In genomic region chr17:33940206-33940805, GRCm38 (mm10) we compare ENCODE assay signal across 8 mouse cellular contexts. TPM values are rescaled to one million over a fixed set of nuclear protein-coding genes. Genes with fewer than 3 reads are reported as not detected.
DNase-seq lines count a peak whose midpoint lies in the region; ATAC-seq and TF ChIP-seq lines count a peak whose summit lies in the region.

TSS of gene Pfdn6 (minus strand) at chr17:33940343.
TSS of gene Wdr46 (plus strand) at chr17:33940660.

- peaks cover 63% of the 10 kb centered on the region for H3K4me1 ChIP-seq in G1E (ENCODE audit: insufficient read depth, low read depth, low read length)
- H3K4me1 ChIP-seq in forebrain, embryonic 15.5 days, result peaks cover 26% of the 10 kb centered on the region
- H3K4me1 ChIP-seq in liver, postnatal 0 days (ENCODE audit: insufficient read depth), result peaks cover 21% of the 10 kb centered on the region
- peaks cover 17% of the 10 kb centered on the region for H3K4me1 ChIP-seq in neural tube, embryonic 14.5 days (ENCODE audit: control insufficient read depth, insufficient read depth, low read length)
- H3K4me1 ChIP-seq in testis, adult 2 months (ENCODE audit: control insufficient read depth, insufficient read depth, low read length), result peaks cover 18% of the 10 kb centered on the region

- no peak for TF ChIP-seq CTCF in G1E (IDR thresholded peaks at IDR 0.05; ENCODE audit: low read depth, low read length)
- no peak for TF ChIP-seq CTCF in liver, postnatal 0 days (IDR thresholded peaks at IDR 0.05; ENCODE audit: low read depth)
- TF ChIP-seq CTCF in testis, adult 2 months (IDR thresholded peaks at IDR 0.05; ENCODE audit: control insufficient read depth, insufficient read depth, insufficient replicate concordance, low read depth, low read length), result no peak

- peak within 1 kb of the TSS; percentile 79 for H3K9ac ChIP-seq in forebrain, embryonic 15.5 days (replicated peaks)
- H3K9ac ChIP-seq in liver, postnatal 0 days (replicated peaks), result peak within 1 kb of the TSS; percentile 79
- H3K9ac ChIP-seq in neural tube, embryonic 14.5 days (replicated peaks; ENCODE audit: low read depth, low read length), result peak within 1 kb of the TSS; percentile 74

- peak; percentile 29; the same call in 1 of the 2 replicates for TF ChIP-seq POLR2A in testis, adult 2 months (IDR thresholded peaks at IDR 0.05; ENCODE audit: control insufficient read depth, low read depth, low read length)

- peak within 1 kb of the TSS; percentile 90 for H3K4me3 ChIP-seq in G1E (ENCODE audit: low read depth, low read length)
- H3K4me3 ChIP-seq in forebrain, embryonic 15.5 days, result peak within 1 kb of the TSS; percentile 77
- peak within 1 kb of the TSS; percentile 84 for H3K4me3 ChIP-seq in liver, postnatal 0 days (ENCODE audit: low read depth, low read length)
- peak within 1 kb of the TSS; percentile 76 for H3K4me3 ChIP-seq in neural tube, embryonic 14.5 days (ENCODE audit: low read depth, low read length)
- H3K4me3 ChIP-seq in testis, adult 2 months (ENCODE audit: control insufficient read depth, low read depth, low read length), result peak within 1 kb of the TSS; percentile 98

- no peaks in the 10 kb centered on the region for H3K9me3 ChIP-seq in G1E (replicated peaks)
- no peaks in the 10 kb centered on the region for H3K9me3 ChIP-seq in forebrain, embryonic 15.5 days
- no peaks in the 10 kb centered on the region for H3K9me3 ChIP-seq in liver, postnatal 0 days (ENCODE audit: low read length)
- H3K9me3 ChIP-seq in neural tube, embryonic 14.5 days (ENCODE audit: control insufficient read depth, low read length), result no peaks in the 10 kb centered on the region

- WGBS in forebrain, embryonic 15.5 days, result under 1% methylated on average over 36 of the region's 36 CpGs
- under 1% methylated on average over 36 of the region's 36 CpGs for WGBS in liver, postnatal 0 days (ENCODE audit: insufficient replicate concordance)
- WGBS in neural tube, embryonic 14.5 days, result under 1% methylated on average over 36 of the region's 36 CpGs

- DNase-seq in G1E (ENCODE audit: low spot score), result peak; percentile 90
- peak; percentile 88 for DNase-seq in cerebellum, adult 18-20 months
- DNase-seq in heart, postnatal 25 days (ENCODE audit: low spot score), result peak; percentile 71
- DNase-seq in layer of hippocampus, adult 11-12 months (ENCODE audit: low spot score), result peak; percentile 86
- DNase-seq in liver, postnatal 0 days, result peak; percentile 90

- H3K36me3 ChIP-seq in G1E (replicated peaks), result peaks cover 78% of the 10 kb centered on the region
- peaks cover 47% of the 10 kb centered on the region for H3K36me3 ChIP-seq in forebrain, embryonic 15.5 days
- peaks cover 22% of the 10 kb centered on the region for H3K36me3 ChIP-seq in liver, postnatal 0 days (replicated peaks; ENCODE audit: insufficient read depth, low read length)
- peaks cover 11% of the 10 kb centered on the region for H3K36me3 ChIP-seq in neural tube, embryonic 14.5 days (ENCODE audit: control insufficient read depth, insufficient read depth, low read length)
- H3K36me3 ChIP-seq in testis, adult 2 months (ENCODE audit: control insufficient read depth, insufficient read depth, low read length), result 0 out of 2 replicates have a peak, but pooled peaks cover 1% of the 10 kb centered on the region

- no peaks in the 10 kb centered on the region for H3K27me3 ChIP-seq in G1E (ENCODE audit: insufficient read depth, low read length)
- no peaks in the 10 kb centered on the region for H3K27me3 ChIP-seq in forebrain, embryonic 15.5 days
- H3K27me3 ChIP-seq in liver, postnatal 0 days (ENCODE audit: insufficient read depth, low read length), result no peaks in the 10 kb centered on the region
- H3K27me3 ChIP-seq in neural tube, embryonic 14.5 days (ENCODE audit: control insufficient read depth, insufficient read depth, low read length), result no peaks in the 10 kb centered on the region
- no peaks in the 10 kb centered on the region for H3K27me3 ChIP-seq in testis, adult 2 months (ENCODE audit: control insufficient read depth, insufficient read depth, low read length)

- intact Hi-C loops in heart, postnatal 25 days (cut with DNase I), result loop anchor here (1.0 kb wide), 1 partner anchor 15 kb away; the partner anchor contains the start of gene Vps52

- peak within 1 kb of the TSS; percentile 56 for H3K27ac ChIP-seq in forebrain, embryonic 15.5 days (replicated peaks)
- H3K27ac ChIP-seq in liver, postnatal 0 days (ENCODE audit: low read depth), result peak within 1 kb of the TSS; percentile 70
- no peak within 1 kb of the TSS for H3K27ac ChIP-seq in neural tube, embryonic 14.5 days (ENCODE audit: low read depth, low read length)
- peak within 1 kb of the TSS; percentile 85 for H3K27ac ChIP-seq in testis, adult 2 months (ENCODE audit: control insufficient read depth, insufficient read depth, low read depth, low read length)

- peak within 1 kb of the TSS; percentile 95 for H3K4me2 ChIP-seq in forebrain, embryonic 15.5 days (replicated peaks)
- peak within 1 kb of the TSS; percentile 96 for H3K4me2 ChIP-seq in liver, postnatal 0 days (ENCODE audit: low read depth, low read length)
- peak within 1 kb of the TSS; percentile 97 for H3K4me2 ChIP-seq in neural tube, embryonic 14.5 days (ENCODE audit: low read depth, low read length)

- peak; percentile 84 for ATAC-seq in G1E (ENCODE audit: extremely low read depth, insufficient number of reproducible peaks, low FRiP score, poor library complexity, severe bottlenecking)
- peak; percentile 93 for ATAC-seq in forebrain, embryonic 15.5 days (replicated peaks)
- peak; percentile 94 for ATAC-seq in liver, postnatal 0 days
- peak; percentile 91 for ATAC-seq in neural tube, embryonic 14.5 days (ENCODE audit: low read depth)

- peak; percentile 67; the same call in 1 of the 2 replicates for TF ChIP-seq EP300 in liver, postnatal 0 days (IDR thresholded peaks at IDR 0.05; ENCODE audit: low read depth)

RNA-seq across cellular contexts. Expression of gene Pfdn6, which starts in this region (rescaled TPM):
- total RNA-seq in G1E (2014; fragmentation: Nextera tagmentation) (63.5 and 75.3 TPM in 2 replicates), G1E (2017) (133 and 141 TPM in 2 replicates)
- 347 and 373 TPM in 2 replicates for polyA plus RNA-seq in G1E (2012)
- polyA plus RNA-seq in forebrain, embryonic 15.5 days (2015; fragmentation: Nextera tagmentation; extraction: Ambion mirVana), result 198 and 212 TPM in 2 replicates
- total RNA-seq in heart, postnatal 25 days (2021), result 10 to 100 TPM; 70.7 to 77.3 TPM
- 82.2 and 85.5 TPM in 2 replicates for polyA plus RNA-seq in liver, postnatal 0 days (2015; fragmentation: Nextera tagmentation; extraction: Ambion mirVana)
- polyA plus RNA-seq in neural tube, embryonic 14.5 days (2014; fragmentation: Nextera tagmentation; extraction: Ambion mirVana), result 168 TPM in 2 replicates
- 54.8 and 58.7 TPM in 2 replicates for polyA plus RNA-seq in testis, adult 2 months (2012; rRNA removed)

RNA-seq across cellular contexts. Expression of gene Wdr46, which starts in this region (rescaled TPM):
- total RNA-seq in G1E (2014; fragmentation: Nextera tagmentation) (29.6 and 34.2 TPM in 2 replicates), G1E (2017) (30.7 and 31.1 TPM in 2 replicates)
- polyA plus RNA-seq in G1E (2012), result 72.2 and 83.2 TPM in 2 replicates
- polyA plus RNA-seq in forebrain, embryonic 15.5 days (2015; fragmentation: Nextera tagmentation; extraction: Ambion mirVana), result 31.0 and 33.4 TPM in 2 replicates
- 10 to 100 TPM in 1 of 2 experiments, 1 to 10 TPM in 1; 9.3 to 10.2 TPM for total RNA-seq in heart, postnatal 25 days (2021)
- 12.7 and 12.8 TPM in 2 replicates for polyA plus RNA-seq in liver, postnatal 0 days (2015; fragmentation: Nextera tagmentation; extraction: Ambion mirVana)
- 18.9 TPM in 2 replicates for polyA plus RNA-seq in neural tube, embryonic 14.5 days (2014; fragmentation: Nextera tagmentation; extraction: Ambion mirVana)
- 25.1 and 25.4 TPM in 2 replicates for polyA plus RNA-seq in testis, adult 2 months (2012; rRNA removed)
